Mouse (Mus musculus): ENCODE data around the gene Klhl33. TPM values are rescaled to one million over a fixed set of nuclear protein-coding genes. Genes with fewer than 3 reads are reported as not detected.
"Not testable (repeated sequence)": the region's sequence is repeated elsewhere in the genome, so short reads cannot be mapped to it uniquely, and the experiment has no call there.

The Klhl33 gene
- polyA plus RNA-seq, 1 experiment: not detected

- peak within 1 kb of the TSS; percentile 67 for H3K4me3 ChIP-seq (ENCODE audit: insufficient read depth, low read depth, low read length)
- 8% methylated on average over 32 of the region's 32 CpGs for WGBS
- no peak within 1 kb of the TSS for H3K27ac ChIP-seq (ENCODE audit: insufficient read depth, low read depth, low read length)
- peaks cover 5% of the 10 kb centered on the region; the same call in 1 of the 2 replicates for H3K4me1 ChIP-seq (ENCODE audit: control insufficient read depth, insufficient read depth, low read length)
- TF ChIP-seq POLR2A (IDR thresholded peaks at IDR 0.05; ENCODE audit: insufficient read depth, low read depth, low read length) (no peak), CTCF (IDR thresholded peaks at IDR 0.05; ENCODE audit: insufficient read depth, low read depth, low read length) (no peak)
Measured at GRCm38 (mm10) chr14:50869889-50870804, 27.2 kb downstream of the Klhl33 start, which contains the start of gene Tep1. Tep1 (minus strand) TSS chr14:50870560.

DNA sequence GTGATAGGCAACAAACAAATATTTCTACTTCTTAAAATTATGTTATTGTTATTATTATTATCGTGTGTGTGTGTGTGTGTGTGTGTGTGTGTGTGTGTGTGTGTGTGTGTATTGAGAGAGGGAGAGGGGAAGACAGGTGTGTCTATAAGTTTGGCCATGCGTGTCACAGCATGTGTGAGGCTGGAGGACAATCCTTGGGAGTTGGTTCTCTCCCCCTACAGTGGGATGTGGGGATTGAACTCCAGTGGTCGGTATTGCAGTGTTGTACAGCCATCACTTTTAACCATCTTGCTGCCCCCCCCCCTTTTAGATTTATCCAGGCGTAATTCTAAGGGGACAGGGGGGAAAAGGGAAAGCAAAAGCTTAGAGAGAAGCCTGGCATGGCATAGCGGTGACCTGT is 28.7 kb downstream of the Klhl33 start:
- WGBS: 90% methylated on average over 5 of the region's 5 CpGs
- H3K4me3 ChIP-seq (ENCODE audit: insufficient read depth, low read depth, low read length): no peak overlapping the region
- no peak for TF ChIP-seq POLR2A (IDR thresholded peaks at IDR 0.05; ENCODE audit: insufficient read depth, low read depth, low read length)
- no peak for TF ChIP-seq CTCF (IDR thresholded peaks at IDR 0.05; ENCODE audit: insufficient read depth, low read depth, low read length)
- H3K27ac ChIP-seq (ENCODE audit: insufficient read depth, low read depth, low read length): no peak overlapping the region
- H3K4me1 ChIP-seq (ENCODE audit: control insufficient read depth, insufficient read depth, low read length): peaks cover 5% of the 10 kb centered on the region; the same call in 1 of the 2 replicates

GRCm38 (mm10) chr14:50868211-50868610 is 29.1 kb downstream of the Klhl33 start:
- 85% methylated on average over 4 of the region's 4 CpGs for WGBS
- no peak overlapping the region for H3K27ac ChIP-seq (ENCODE audit: insufficient read depth, low read depth, low read length)
- TF ChIP-seq CTCF (IDR thresholded peaks at IDR 0.05; ENCODE audit: insufficient read depth, low read depth, low read length) (no peak), POLR2A (IDR thresholded peaks at IDR 0.05; ENCODE audit: insufficient read depth, low read depth, low read length) (no peak)
- H3K4me1 ChIP-seq (ENCODE audit: control insufficient read depth, insufficient read depth, low read length): peaks cover 5% of the 10 kb centered on the region; the same call in 1 of the 2 replicates
- H3K4me3 ChIP-seq (ENCODE audit: insufficient read depth, low read depth, low read length): no peak overlapping the region

GRCm38 (mm10) chr14:50866966-50867365 is 30.3 kb downstream of the Klhl33 start:
- Histone ChIP-seq H3K27ac (ENCODE audit: insufficient read depth, low read depth, low read length) (no peak overlapping the region), H3K4me3 (ENCODE audit: insufficient read depth, low read depth, low read length) (no peak overlapping the region), H3K4me1 (ENCODE audit: control insufficient read depth, insufficient read depth, low read length) (peaks cover 5% of the 10 kb centered on the region; the same call in 1 of the 2 replicates)
- WGBS: 93% methylated on average over 3 of the region's 3 CpGs
- TF ChIP-seq CTCF (IDR thresholded peaks at IDR 0.05; ENCODE audit: insufficient read depth, low read depth, low read length) (no peak), POLR2A (IDR thresholded peaks at IDR 0.05; ENCODE audit: insufficient read depth, low read depth, low read length) (no peak)

GRCm38 (mm10) chr14:50865005-50865404 is 32.3 kb downstream of the Klhl33 start:
- not testable (repeated sequence) for H3K4me3 ChIP-seq (ENCODE audit: insufficient read depth, low read depth, low read length); H3K4me1 ChIP-seq (ENCODE audit: control insufficient read depth, insufficient read depth, low read length); H3K27ac ChIP-seq (ENCODE audit: insufficient read depth, low read depth, low read length)

DNA sequence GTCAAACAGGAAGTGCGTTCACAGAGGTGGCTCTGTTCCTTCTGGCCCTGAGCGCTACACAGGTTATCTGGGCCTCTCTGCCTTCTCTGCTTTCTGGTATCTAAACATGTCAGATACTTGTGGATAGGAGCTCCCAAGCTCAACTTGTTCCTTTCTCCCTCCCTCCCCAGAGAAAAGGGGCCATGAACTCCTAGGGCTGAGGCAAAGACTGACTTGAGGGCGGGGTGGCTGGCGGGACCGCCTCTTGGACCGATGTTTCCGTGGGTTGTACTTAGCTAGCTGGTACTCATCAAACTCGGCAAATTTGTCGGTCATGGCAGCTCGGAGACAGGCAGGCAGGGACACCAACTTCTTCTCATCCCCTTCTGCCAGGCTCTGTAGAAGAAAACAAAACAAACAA is 34.7 kb downstream of the Klhl33 start:
- TF ChIP-seq CTCF (IDR thresholded peaks at IDR 0.05; ENCODE audit: insufficient read depth, low read depth, low read length): no peak
- no peak for TF ChIP-seq POLR2A (IDR thresholded peaks at IDR 0.05; ENCODE audit: insufficient read depth, low read depth, low read length)
- no peak overlapping the region for H3K4me3 ChIP-seq (ENCODE audit: insufficient read depth, low read depth, low read length)
- no peaks in the 10 kb centered on the region for H3K4me1 ChIP-seq (ENCODE audit: control insufficient read depth, insufficient read depth, low read length)
- 91% methylated on average over 10 of the region's 10 CpGs for WGBS
- no peak overlapping the region for H3K27ac ChIP-seq (ENCODE audit: insufficient read depth, low read depth, low read length)

- H3K4me3 ChIP-seq (ENCODE audit: insufficient read depth, low read depth, low read length): no peak overlapping the region
- WGBS: 84% methylated on average over 5 of the region's 5 CpGs
- no peak overlapping the region for H3K27ac ChIP-seq (ENCODE audit: insufficient read depth, low read depth, low read length)
- H3K4me1 ChIP-seq (ENCODE audit: control insufficient read depth, insufficient read depth, low read length): no peaks in the 10 kb centered on the region
- TF ChIP-seq POLR2A (IDR thresholded peaks at IDR 0.05; ENCODE audit: insufficient read depth, low read depth, low read length): no peak
- no peak for TF ChIP-seq CTCF (IDR thresholded peaks at IDR 0.05; ENCODE audit: insufficient read depth, low read depth, low read length)
Measured at GRCm38 (mm10) chr14:50855788-50856187, 41.5 kb downstream of the Klhl33 start.

Other genes with a start within 250 kb of the Klhl33 start
- gene Olfr747, start 204.3 kb downstream of the Klhl33 start, polyA plus RNA-seq (2012; ENCODE audit: insufficient read depth, insufficient read length, low replicate concordance, missing spikeins): not detected in 2 replicates
- gene Olfr748, start 190.1 kb downstream of the Klhl33 start, polyA plus RNA-seq (2012; ENCODE audit: insufficient read depth, insufficient read length, low replicate concordance, missing spikeins): not detected in 2 replicates
- gene Olfr749, start 152.4 kb downstream of the Klhl33 start, polyA plus RNA-seq (2012; ENCODE audit: insufficient read depth, insufficient read length, low replicate concordance, missing spikeins): not detected in 2 replicates
- gene Ttc5, start 112.0 kb downstream of the Klhl33 start, polyA plus RNA-seq (2012; ENCODE audit: insufficient read depth, insufficient read length, low replicate concordance, missing spikeins): not detected in 2 replicates
- gene Ccnb1ip1, start 89.8 kb downstream of the Klhl33 start, polyA plus RNA-seq (2012; ENCODE audit: insufficient read depth, insufficient read length, low replicate concordance, missing spikeins): not detected in 2 replicates
- not detected in 2 replicates for gene Parp2, start 89.7 kb downstream of the Klhl33 start, polyA plus RNA-seq (2012; ENCODE audit: insufficient read depth, insufficient read length, low replicate concordance, missing spikeins)
- not detected in 2 replicates for gene Tep1, start 26.9 kb downstream of the Klhl33 start, polyA plus RNA-seq (2012; ENCODE audit: insufficient read depth, insufficient read length, low replicate concordance, missing spikeins)
- not detected in 2 replicates for gene Osgep, start 27.4 kb upstream of the Klhl33 start, polyA plus RNA-seq (2012; ENCODE audit: insufficient read depth, insufficient read length, low replicate concordance, missing spikeins)
- gene Apex1, start 27.5 kb upstream of the Klhl33 start, polyA plus RNA-seq (2012; ENCODE audit: insufficient read depth, insufficient read length, low replicate concordance, missing spikeins): not detected in 2 replicates
- not detected in 2 replicates for gene Pip4p1, start 33.3 kb upstream of the Klhl33 start, polyA plus RNA-seq (2012; ENCODE audit: insufficient read depth, insufficient read length, low replicate concordance, missing spikeins)
- not detected in 2 replicates for gene Pnp, start 33.6 kb upstream of the Klhl33 start, polyA plus RNA-seq (2012; ENCODE audit: insufficient read depth, insufficient read length, low replicate concordance, missing spikeins)
- not detected in 2 replicates for gene Gm49342, start 47.0 kb upstream of the Klhl33 start, polyA plus RNA-seq (2012; ENCODE audit: insufficient read depth, insufficient read length, low replicate concordance, missing spikeins)
- not detected in 2 replicates for gene Pnp2, start 58.5 kb upstream of the Klhl33 start, polyA plus RNA-seq (2012; ENCODE audit: insufficient read depth, insufficient read length, low replicate concordance, missing spikeins)
- gene Rnase10, start 110.2 kb upstream of the Klhl33 start, polyA plus RNA-seq (2012; ENCODE audit: insufficient read depth, insufficient read length, low replicate concordance, missing spikeins): not detected in 2 replicates
- gene Rnase9, start 144.4 kb upstream of the Klhl33 start, polyA plus RNA-seq (2012; ENCODE audit: insufficient read depth, insufficient read length, low replicate concordance, missing spikeins): not detected in 2 replicates
- gene Rnase11, start 152.7 kb upstream of the Klhl33 start, polyA plus RNA-seq (2012; ENCODE audit: insufficient read depth, insufficient read length, low replicate concordance, missing spikeins): not detected in 2 replicates
- gene Rnase12, start 160.2 kb upstream of the Klhl33 start, polyA plus RNA-seq (2012; ENCODE audit: insufficient read depth, insufficient read length, low replicate concordance, missing spikeins): not detected in 2 replicates
- not detected in 2 replicates for gene Olfr750, start 176.9 kb upstream of the Klhl33 start, polyA plus RNA-seq (2012; ENCODE audit: insufficient read depth, insufficient read length, low replicate concordance, missing spikeins)
- not detected in 2 replicates for gene Rnase4, start 193.6 kb upstream of the Klhl33 start, polyA plus RNA-seq (2012; ENCODE audit: insufficient read depth, insufficient read length, low replicate concordance, missing spikeins)
- gene Ang, start 193.6 kb upstream of the Klhl33 start, polyA plus RNA-seq (2012; ENCODE audit: insufficient read depth, insufficient read length, low replicate concordance, missing spikeins): not detected in 2 replicates
- gene Eddm3b, start 216.9 kb upstream of the Klhl33 start, polyA plus RNA-seq (2012; ENCODE audit: insufficient read depth, insufficient read length, low replicate concordance, missing spikeins): not detected in 2 replicates
- not detected in 2 replicates for gene Rnase6, start 226.4 kb upstream of the Klhl33 start, polyA plus RNA-seq (2012; ENCODE audit: insufficient read depth, insufficient read length, low replicate concordance, missing spikeins)
- gene Rnase1, start 249.3 kb upstream of the Klhl33 start, polyA plus RNA-seq (2012; ENCODE audit: insufficient read depth, insufficient read length, low replicate concordance, missing spikeins): not detected in 2 replicates

All from olfactory bulb, adult 2 months (tissue).